Mouse (Mus musculus) frontal cortex, postnatal 25 days (tissue): ENCODE data around the gene Foxn1.

ENCODE experiments used
- DNase-seq, 2 experiments: peaks; one replicate each; pipeline ENCODE4 v3.0.0; 2022; ENCODE audit warnings: low spot score in 2 of 2

The Foxn1 gene

GRCm38 (mm10) chr11:78327634-78328511 lies 58.5 kb downstream of the Foxn1 start, which contains the start of gene Pigs:
Gene Pigs, plus strand, starts transcription at chr11:78328415.
- peak; percentile 83 to 90 for DNase-seq

GRCm38 (mm10) chr11:78327215-78327614 lies 59.1 kb downstream of the Foxn1 start:
- no peak for DNase-seq

GRCm38 (mm10) chr11:78324965-78325364 lies 61.4 kb downstream of the Foxn1 start:
- no peak for DNase-seq

GRCm38 (mm10) chr11:78324000-78324785 lies 62.2 kb downstream of the Foxn1 start:
- no peak for DNase-seq

- DNase-seq: peak; percentile 34 to 55
These were observed 63.5 kb downstream of the Foxn1 start, which contains the start of gene Aldoc for GRCm38 (mm10) chr11:78322860-78323259. Gene Aldoc, plus strand, starts transcription at chr11:78322968.

GRCm38 (mm10) chr11:78322076-78322831 lies 64.1 kb downstream of the Foxn1 start:
- no peak for DNase-seq

- DNase-seq: no peak
These were observed 67.9 kb downstream of the Foxn1 start for GRCm38 (mm10) chr11:78318411-78318810.

- DNase-seq: no peak
These were observed 72.7 kb downstream of the Foxn1 start for GRCm38 (mm10) chr11:78313662-78314061.

GRCm38 (mm10) chr11:78310861-78311511 lies 75.4 kb downstream of the Foxn1 start:
- no peak for DNase-seq
